Mouse (Mus musculus): ENCODE measurements around the gene Rabl3. TPM values are rescaled to one million over a fixed set of nuclear protein-coding genes. Genes with fewer than 3 reads are reported as not detected.

The Rabl3 gene
- total and polyA plus RNA-seq, 3 experiments, result 7.3 to 13.5 TPM; not detected in 1

DNA sequence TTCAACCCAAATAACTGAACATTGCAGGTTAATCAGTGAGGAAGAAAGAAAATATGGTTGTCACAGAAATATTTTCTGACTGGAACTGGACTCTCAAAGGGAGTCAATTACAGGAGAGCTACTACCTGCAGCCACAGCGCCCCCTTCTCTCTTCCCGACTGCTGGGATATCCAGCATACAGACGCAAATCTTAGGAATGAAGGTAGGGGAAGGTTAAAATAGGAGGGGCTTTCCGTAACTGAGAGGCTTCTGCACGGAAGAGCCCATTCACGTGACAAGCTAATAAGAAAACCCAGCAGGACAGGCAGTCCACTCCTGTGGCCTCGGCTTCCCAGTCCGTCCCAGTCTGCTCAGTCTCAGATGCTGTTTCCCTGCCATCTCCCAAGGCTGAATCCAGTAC lies 25.0 kb upstream of the Rabl3 start:
- Histone ChIP-seq H3K27me3 (ENCODE audit: control insufficient read depth in 1 of 2, insufficient read depth in 2 of 2, low read length in 2 of 2) (no peaks in the 10 kb centered on the region), H3K4me3 (ENCODE audit: control insufficient read depth in 1 of 2, insufficient read depth in 1 of 2, low read depth in 2 of 2, low read length in 2 of 2) (no peak overlapping the region), H3K27ac (ENCODE audit: control insufficient read depth, low read depth, low read length) (no peak overlapping the region), H3K36me3 (ENCODE audit: control insufficient read depth in 1 of 2, insufficient read depth in 2 of 2, low read length in 2 of 2) (peaks cover 3 to 14% of the 10 kb centered on the region in 2 experiments), H3K79me2 (ENCODE audit: control insufficient read depth, insufficient read depth, low read length, poor library complexity) (no peaks in the 10 kb centered on the region), H3K9me3 (replicated peaks; ENCODE audit: insufficient read depth, low read length) (no peaks in the 10 kb centered on the region), H3K4me1 (ENCODE audit: control insufficient read depth in 1 of 2, insufficient read depth in 2 of 2, low read length in 2 of 2) (peaks cover 0 to 2% of the 10 kb centered on the region in 2 experiments; a peak in 1 of 4 replicates), H3K9ac (ENCODE audit: control insufficient read depth, low read depth, low read length, poor library complexity, severe bottlenecking) (no peak overlapping the region)
- DNase-seq (ENCODE audit: low read depth, low spot score), result no peak
- TF ChIP-seq ZMIZ1 (IDR thresholded peaks at IDR 0.05; ENCODE audit: low read depth, low read length), result no peak
- TF ChIP-seq ETS1 (IDR thresholded peaks at IDR 0.05; ENCODE audit: low read depth, low read length), result no peak
- no peak for TF ChIP-seq RCOR1 (IDR thresholded peaks at IDR 0.05; ENCODE audit: low read depth, low read length)
- TF ChIP-seq ELF1 (IDR thresholded peaks at IDR 0.05; ENCODE audit: low read depth, low read length), result no peak

GRCm38 (mm10) chr16:37516376-37516993 lies 23.2 kb upstream of the Rabl3 start:
- DNase-seq (ENCODE audit: low read depth, low spot score), result no peak
- Histone ChIP-seq H3K9me3 (replicated peaks; ENCODE audit: insufficient read depth, low read length) (no peaks in the 10 kb centered on the region), H3K27me3 (ENCODE audit: control insufficient read depth in 1 of 2, insufficient read depth in 2 of 2, low read length in 2 of 2) (no peaks in the 10 kb centered on the region), H3K79me2 (ENCODE audit: control insufficient read depth, insufficient read depth, low read length, poor library complexity) (no peaks in the 10 kb centered on the region), H3K9ac (ENCODE audit: control insufficient read depth, low read depth, low read length, poor library complexity, severe bottlenecking) (no peak overlapping the region), H3K4me1 (ENCODE audit: control insufficient read depth in 1 of 2, insufficient read depth in 2 of 2, low read length in 2 of 2) (peaks cover 0 to 2% of the 10 kb centered on the region in 2 experiments; a peak in 1 of 4 replicates), H3K4me3 (ENCODE audit: control insufficient read depth in 1 of 2, insufficient read depth in 1 of 2, low read depth in 2 of 2, low read length in 2 of 2) (no peak overlapping the region), H3K36me3 (ENCODE audit: control insufficient read depth in 1 of 2, insufficient read depth in 2 of 2, low read length in 2 of 2) (peaks cover 6 to 22% of the 10 kb centered on the region in 2 experiments), H3K27ac (ENCODE audit: control insufficient read depth, low read depth, low read length) (no peak overlapping the region)
- no peak for TF ChIP-seq MAX (IDR thresholded peaks at IDR 0.05; ENCODE audit: low read length)
- no peak for TF ChIP-seq ZNF384 (IDR thresholded peaks at IDR 0.05; ENCODE audit: low read depth, low read length)
- TF ChIP-seq GABPA (IDR thresholded peaks at IDR 0.05; ENCODE audit: low read depth, low read length), result no peak
- TF ChIP-seq JUND (IDR thresholded peaks at IDR 0.05; ENCODE audit: low read depth, low read length), result no peak
- TF ChIP-seq RAD21 (IDR thresholded peaks at IDR 0.05; ENCODE audit: low read depth, low read length), result no peak
- TF ChIP-seq E2F4 (IDR thresholded peaks at IDR 0.05; ENCODE audit: borderline replicate concordance, low read depth, low read length), result no peak
- TF ChIP-seq HCFC1 (IDR thresholded peaks at IDR 0.05; ENCODE audit: low read depth, low read length), result no peak

GRCm38 (mm10) chr16:37517596-37518211 lies 22.0 kb upstream of the Rabl3 start:
- Histone ChIP-seq H3K79me2 (ENCODE audit: control insufficient read depth, insufficient read depth, low read length, poor library complexity) (no peaks in the 10 kb centered on the region), H3K36me3 (ENCODE audit: control insufficient read depth in 1 of 2, insufficient read depth in 2 of 2, low read length in 2 of 2) (peaks cover 6 to 26% of the 10 kb centered on the region in 2 experiments), H3K9me3 (replicated peaks; ENCODE audit: insufficient read depth, low read length) (no peaks in the 10 kb centered on the region), H3K27ac (ENCODE audit: control insufficient read depth, low read depth, low read length) (no peak overlapping the region), H3K9ac (ENCODE audit: control insufficient read depth, low read depth, low read length, poor library complexity, severe bottlenecking) (no peak overlapping the region), H3K27me3 (ENCODE audit: control insufficient read depth in 1 of 2, insufficient read depth in 2 of 2, low read length in 2 of 2) (no peaks in the 10 kb centered on the region), H3K4me3 (ENCODE audit: control insufficient read depth in 1 of 2, insufficient read depth in 1 of 2, low read depth in 2 of 2, low read length in 2 of 2) (no peak overlapping the region), H3K4me1 (ENCODE audit: control insufficient read depth in 1 of 2, insufficient read depth in 2 of 2, low read length in 2 of 2) (peaks cover 0 to 2% of the 10 kb centered on the region in 2 experiments; a peak in 1 of 4 replicates)
- no peak for DNase-seq (ENCODE audit: low read depth, low spot score)
- TF ChIP-seq NELFE (IDR thresholded peaks at IDR 0.05; ENCODE audit: low read depth, low read length) (no peak), NRF1 (IDR thresholded peaks at IDR 0.05; ENCODE audit: insufficient read depth, low read depth, low read length, poor library complexity, severe bottlenecking) (no peak), BHLHE40 (IDR thresholded peaks at IDR 0.05; ENCODE audit: borderline replicate concordance, low read depth, low read length) (no peak), TBP (IDR thresholded peaks at IDR 0.05; ENCODE audit: low read depth, low read length) (no peak), SMC3 (IDR thresholded peaks at IDR 0.05; ENCODE audit: low read depth, low read length) (no peak), MAFK (IDR thresholded peaks at IDR 0.05; ENCODE audit: borderline replicate concordance, low read depth, low read length) (no peak), MYC (IDR thresholded peaks at IDR 0.05; ENCODE audit: low read depth, low read length) (no peak), ELF1 (IDR thresholded peaks at IDR 0.05; ENCODE audit: low read depth, low read length) (no peak)

Data from MEL (cell line).